Mouse (Mus musculus) hindbrain, embryonic 15.5 days (tissue): ENCODE measurements at regions not wholly inside any gene's neighbourhood (a gene's known extent, or its start where the extent isn't known, plus 50 kb on each side); places are given as distances from the start of the nearest gene placed in this dataset.

Source experiments
- ATAC-seq: fragments of 200-750 bp; cut with Nextera tagmentation; 2 replicates; pipeline ENCODE4 v1.8.0; 2017; ENCODE audit warnings: low read depth, moderate number of reproducible peaks, moderate TSS enrichment; ENCODE audit not compliant: low FRiP score
- H3K27ac ChIP-seq: fragments of 300-500 bp; sonication (generic); replicated peaks from 2 replicates; pipeline ENCODE4 v1.5.1; 2015; ENCODE audit warnings: mild to moderate bottlenecking, inconsistent platforms
- H3K27me3 ChIP-seq: fragments of 300-500 bp; sonication (generic); 2 replicates; pipeline ENCODE4 v1.6.1; 2015; ENCODE audit warnings: control low read depth, inconsistent platforms
- H3K36me3 ChIP-seq: fragments of 300-500 bp; sonication (generic); 2 replicates; pipeline ENCODE4 v1.6.1; 2015; ENCODE audit warnings: control low read depth, inconsistent platforms
- H3K4me1 ChIP-seq: fragments of 300-500 bp; sonication (generic); replicated peaks from 2 replicates; pipeline ENCODE4 v1.6.1; 2015; ENCODE audit warnings: control low read depth, inconsistent platforms
- H3K4me2 ChIP-seq: fragments of 300-500 bp; sonication (generic); 2 replicates; pipeline ENCODE4 v1.6.1; 2015; ENCODE audit warnings: moderate library complexity, mild to moderate bottlenecking, inconsistent platforms
- H3K4me3 ChIP-seq: fragments of 300-500 bp; sonication (generic); 2 replicates; pipeline ENCODE4 v1.5.1; 2015; ENCODE audit warnings: mild to moderate bottlenecking, inconsistent platforms
- H3K9ac ChIP-seq: fragments of 300-500 bp; sonication (generic); 2 replicates; pipeline ENCODE4 v1.6.1; 2015; ENCODE audit warnings: inconsistent platforms
- H3K9me3 ChIP-seq: fragments of 300-500 bp; sonication (generic); 2 replicates; pipeline ENCODE4 v1.6.1; 2016; ENCODE audit warnings: control low read depth, inconsistent platforms
- WGBS: fragments of 180-500 bp; shearing (Covaris S2); methylation state at CpG from one replicate; pipeline ENCODE4 v1.1.7; 2015; 5-methylcytosine and 5-hydroxymethylcytosine counted together

GRCm38 (mm10) chr12:32661782-32662413 is 157.4 kb upstream of the Nampt start:
- ATAC-seq, result no peak
- Histone ChIP-seq H3K36me3 (no peaks in the 10 kb centered on the region), H3K9ac (no peak overlapping the region), H3K9me3 (no peaks in the 10 kb centered on the region), H3K27me3 (no peaks in the 10 kb centered on the region), H3K4me3 (no peak overlapping the region), H3K4me1 (no peaks in the 10 kb centered on the region), H3K4me2 (no peak overlapping the region), H3K27ac (no peak overlapping the region)
- WGBS, result 77% methylated on average over 8 of the region's 8 CpGs

- Histone ChIP-seq H3K4me3 (no peak overlapping the region), H3K36me3 (no peaks in the 10 kb centered on the region), H3K4me2 (no peak overlapping the region), H3K9ac (no peak overlapping the region), H3K27me3 (no peaks in the 10 kb centered on the region), H3K27ac (no peak overlapping the region), H3K4me1 (no peaks in the 10 kb centered on the region), H3K9me3 (no peaks in the 10 kb centered on the region)
- WGBS, result 88% methylated on average over 1 of the region's 1 CpGs
- ATAC-seq, result no peak
Measured at GRCm38 (mm10) chr12:32666040-32666439, 153.3 kb upstream of the Nampt start.

- WGBS, result 77% methylated on average over 1 of the region's 1 CpGs
- no peaks in the 10 kb centered on the region for H3K9me3 ChIP-seq
- ATAC-seq, result no peak
Measured at GRCm38 (mm10) chr12:32677908-32678307, 141.4 kb upstream of the Nampt start.

GRCm38 (mm10) chr12:32678756-32679155 is 140.6 kb upstream of the Nampt start:
- H3K36me3 ChIP-seq, result no peaks in the 10 kb centered on the region
- WGBS, result 80% methylated on average over 1 of the region's 1 CpGs
- H3K4me2 ChIP-seq, result no peak overlapping the region
- H3K27me3 ChIP-seq, result no peaks in the 10 kb centered on the region
- H3K9ac ChIP-seq, result no peak overlapping the region
- no peak overlapping the region for H3K4me3 ChIP-seq
- ATAC-seq, result no peak
- no peaks in the 10 kb centered on the region for H3K9me3 ChIP-seq
- H3K4me1 ChIP-seq, result no peaks in the 10 kb centered on the region
- no peak overlapping the region for H3K27ac ChIP-seq

More at GRCm38 (mm10) chr12:32677908-32678307, 141.4 kb upstream of the Nampt start:
- Histone ChIP-seq H3K4me3 (no peak overlapping the region), H3K9ac (no peak overlapping the region), H3K27me3 (no peaks in the 10 kb centered on the region), H3K36me3 (no peaks in the 10 kb centered on the region), H3K4me2 (no peak overlapping the region), H3K4me1 (no peaks in the 10 kb centered on the region), H3K27ac (no peak overlapping the region)

- Histone ChIP-seq H3K4me2 (no peak overlapping the region), H3K27ac (no peak overlapping the region), H3K36me3 (no peaks in the 10 kb centered on the region), H3K9me3 (no peaks in the 10 kb centered on the region), H3K27me3 (no peaks in the 10 kb centered on the region), H3K4me1 (no peaks in the 10 kb centered on the region), H3K4me3 (no peak overlapping the region), H3K9ac (no peak overlapping the region)
- 71% methylated on average over 3 of the region's 3 CpGs for WGBS
- no peak for ATAC-seq
Measured at GRCm38 (mm10) chr12:32681910-32682309, 137.4 kb upstream of the Nampt start.

GRCm38 (mm10) chr12:32683375-32683774 is 136.0 kb upstream of the Nampt start:
- Histone ChIP-seq H3K36me3 (no peaks in the 10 kb centered on the region), H3K9me3 (no peaks in the 10 kb centered on the region), H3K4me3 (no peak overlapping the region), H3K4me1 (no peaks in the 10 kb centered on the region), H3K9ac (no peak overlapping the region), H3K27me3 (no peaks in the 10 kb centered on the region), H3K27ac (no peak overlapping the region), H3K4me2 (no peak overlapping the region)
- WGBS, result 74% methylated on average over 2 of the region's 2 CpGs
- no peak for ATAC-seq

GRCm38 (mm10) chr12:32685788-32686385 is 133.5 kb upstream of the Nampt start:
- Histone ChIP-seq H3K9me3 (no peaks in the 10 kb centered on the region), H3K36me3 (no peaks in the 10 kb centered on the region), H3K27me3 (no peaks in the 10 kb centered on the region), H3K27ac (no peak overlapping the region), H3K4me1 (no peaks in the 10 kb centered on the region), H3K9ac (no peak overlapping the region), H3K4me2 (no peak overlapping the region), H3K4me3 (no peak overlapping the region)
- 69% methylated on average over 7 of the region's 7 CpGs for WGBS
- ATAC-seq, result no peak

- H3K27me3 ChIP-seq, result no peaks in the 10 kb centered on the region
- no peak overlapping the region for H3K4me2 ChIP-seq
- H3K27ac ChIP-seq, result no peak overlapping the region
- ATAC-seq, result no peak
- no peak overlapping the region for H3K4me3 ChIP-seq
- H3K9me3 ChIP-seq, result no peaks in the 10 kb centered on the region
- H3K36me3 ChIP-seq, result no peaks in the 10 kb centered on the region
- WGBS, result 94% methylated on average over 4 of the region's 4 CpGs
- H3K9ac ChIP-seq, result no peak overlapping the region
- H3K4me1 ChIP-seq, result peaks cover 5% of the 10 kb centered on the region; the same call in 1 of the 2 replicates
Measured at GRCm38 (mm10) chr12:32689361-32689760, 130.0 kb upstream of the Nampt start.

- no peak overlapping the region for H3K27ac ChIP-seq
- H3K36me3 ChIP-seq, result no peaks in the 10 kb centered on the region
- no peak overlapping the region for H3K9ac ChIP-seq
- no peaks in the 10 kb centered on the region for H3K27me3 ChIP-seq
- no peaks in the 10 kb centered on the region for H3K9me3 ChIP-seq
- no peak overlapping the region for H3K4me2 ChIP-seq
- H3K4me1 ChIP-seq, result peaks cover 5% of the 10 kb centered on the region; the same call in 1 of the 2 replicates
- 96% methylated on average over 2 of the region's 2 CpGs for WGBS
- H3K4me3 ChIP-seq, result no peak overlapping the region
- ATAC-seq, result no peak
Measured at GRCm38 (mm10) chr12:32690096-32690495, 129.2 kb upstream of the Nampt start.

- peak; percentile 81 for ATAC-seq
- H3K4me2 ChIP-seq, result no peak overlapping the region
- no peak overlapping the region for H3K27ac ChIP-seq
- H3K9ac ChIP-seq, result no peak overlapping the region
- no peak overlapping the region for H3K4me3 ChIP-seq
- no peaks in the 10 kb centered on the region for H3K27me3 ChIP-seq
- H3K36me3 ChIP-seq, result no peaks in the 10 kb centered on the region
- WGBS, result 46% methylated on average over 8 of the region's 8 CpGs
- H3K9me3 ChIP-seq, result no peaks in the 10 kb centered on the region
- peaks cover 5% of the 10 kb centered on the region; the same call in 1 of the 2 replicates for H3K4me1 ChIP-seq
Measured at GRCm38 (mm10) chr12:32692081-32692819, 127.1 kb upstream of the Nampt start.

- Histone ChIP-seq H3K27ac (no peak overlapping the region), H3K4me3 (no peak overlapping the region), H3K4me1 (peaks cover 5% of the 10 kb centered on the region; the same call in 1 of the 2 replicates), H3K27me3 (no peaks in the 10 kb centered on the region), H3K36me3 (no peaks in the 10 kb centered on the region), H3K9me3 (no peaks in the 10 kb centered on the region), H3K4me2 (no peak overlapping the region), H3K9ac (no peak overlapping the region)
- WGBS, result 88% methylated on average over 7 of the region's 7 CpGs
- no peak for ATAC-seq
Measured at GRCm38 (mm10) chr12:32692962-32693361, 126.4 kb upstream of the Nampt start.

GRCm38 (mm10) chr12:32693678-32694077 is 125.7 kb upstream of the Nampt start:
- WGBS, result 90% methylated on average over 1 of the region's 1 CpGs

More at GRCm38 (mm10) chr12:32693678-32694077, 125.7 kb upstream of the Nampt start:
- H3K4me3 ChIP-seq, result no peak overlapping the region
- no peak overlapping the region for H3K9ac ChIP-seq
- ATAC-seq, result no peak
- H3K4me2 ChIP-seq, result no peak overlapping the region
- H3K27ac ChIP-seq, result no peak overlapping the region
- H3K9me3 ChIP-seq, result no peaks in the 10 kb centered on the region
- H3K36me3 ChIP-seq, result no peaks in the 10 kb centered on the region
- H3K27me3 ChIP-seq, result no peaks in the 10 kb centered on the region
- peaks cover 5% of the 10 kb centered on the region; the same call in 1 of the 2 replicates for H3K4me1 ChIP-seq
